Mouse (Mus musculus) spleen, postnatal 4 days (tissue): ENCODE data around the gene Ehbp1l1.

Source experiments
- DNase-seq, 2 experiments: peaks; one replicate each; pipeline ENCODE4 v3.0.0; 2022; ENCODE audit warnings: low spot score in 2 of 2

The Ehbp1l1 gene

DNA sequence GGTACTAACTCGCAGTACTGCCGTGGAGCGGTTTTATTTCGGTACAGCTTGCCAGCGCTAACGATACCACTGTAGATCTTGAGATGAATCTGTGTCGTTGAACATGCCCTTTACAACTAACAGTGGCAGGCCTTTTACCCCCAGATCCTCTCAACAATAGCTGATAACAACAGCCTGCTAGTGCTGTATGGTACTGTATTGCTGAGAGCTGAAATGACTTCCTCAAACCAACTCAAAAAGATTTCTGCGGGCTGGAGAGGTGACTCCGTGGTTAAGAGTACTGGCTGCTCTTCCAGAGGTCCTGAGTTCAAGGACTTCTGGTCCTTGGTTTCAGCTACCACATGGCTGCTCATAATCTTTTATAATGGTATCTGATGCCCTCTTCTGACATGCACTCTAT is 8.2 kb upstream of the Ehbp1l1 start:
- DNase-seq, result no peak

DNA sequence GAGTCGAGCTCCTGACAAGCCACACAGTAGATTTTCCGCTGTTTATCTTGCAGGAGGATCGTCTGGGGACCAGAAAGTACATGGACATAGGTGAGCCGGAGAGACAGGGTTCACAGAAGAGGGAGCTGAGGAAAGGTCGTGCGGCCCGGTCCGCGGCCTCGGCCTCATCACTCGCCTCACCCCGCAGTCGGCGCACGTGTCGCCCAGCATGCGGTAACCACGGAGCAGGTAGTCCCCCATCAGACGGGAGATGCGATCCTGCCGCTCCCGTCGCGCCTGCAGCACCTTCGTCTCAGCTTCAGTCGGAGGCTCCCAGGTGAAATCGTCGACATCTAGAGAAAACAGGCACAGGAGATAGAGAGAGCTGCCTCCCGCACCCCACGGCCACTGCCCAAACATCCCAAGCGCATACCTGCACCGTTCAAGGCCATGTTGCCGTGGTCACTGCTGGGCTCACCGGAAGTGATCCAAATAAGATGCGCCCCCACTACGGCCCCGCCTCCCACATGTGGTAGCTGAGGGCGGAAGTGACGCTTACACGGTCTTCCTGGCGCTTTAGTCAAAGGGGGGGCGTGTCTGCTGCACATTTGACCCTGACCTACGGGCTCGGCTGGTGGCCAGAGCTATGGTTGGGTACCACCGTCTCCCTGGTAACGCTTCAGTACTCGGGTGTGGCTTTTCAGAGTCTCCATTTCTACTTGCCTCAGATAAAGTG is 5.3 kb upstream of the Ehbp1l1 start:
- DNase-seq, result peak; percentile 88 to 91

DNA sequence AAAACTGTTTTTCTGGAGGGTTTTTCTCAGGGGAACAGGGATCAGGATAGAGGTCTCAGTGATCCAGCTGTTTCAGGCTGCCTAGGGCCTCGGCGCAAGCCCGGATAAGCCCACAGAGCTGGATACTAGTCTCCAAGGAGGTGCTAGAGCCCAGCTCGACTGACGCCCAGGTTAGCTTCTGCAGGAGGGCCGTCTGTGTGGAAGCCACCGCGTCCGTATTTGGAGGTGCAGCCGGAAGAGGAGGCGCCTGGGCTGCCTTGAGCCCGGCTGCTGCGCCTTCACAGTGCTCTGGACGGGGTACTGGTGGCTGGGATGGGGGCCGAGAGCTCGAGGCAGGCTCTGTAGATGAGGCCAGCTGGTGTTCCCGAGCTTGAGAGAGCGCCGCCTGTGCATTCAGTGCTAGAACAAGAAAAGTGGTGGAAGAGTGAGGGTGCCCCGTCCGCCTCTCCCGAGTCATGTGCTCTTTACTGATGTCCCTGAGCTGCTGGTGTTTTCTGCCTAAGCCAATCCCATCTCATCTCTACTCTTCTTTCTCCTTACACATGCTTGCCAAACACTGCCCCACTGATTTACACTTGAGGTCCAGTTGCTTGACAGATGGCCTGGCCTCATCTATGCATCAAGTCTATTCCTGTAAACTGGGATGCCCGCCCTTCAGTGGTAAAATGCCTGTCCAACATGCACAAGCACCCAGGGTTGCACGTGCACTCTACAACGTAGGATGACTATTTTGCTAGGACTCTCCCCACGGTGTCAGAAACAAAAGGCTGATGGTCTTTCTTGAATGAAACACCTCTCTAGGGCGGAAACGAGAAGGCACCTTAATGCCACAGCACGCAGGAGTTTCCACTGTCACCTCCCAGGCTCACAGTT is 4.4 kb upstream of the Ehbp1l1 start:
- DNase-seq, result peak in 1 of 2 experiments; percentile 65

DNA sequence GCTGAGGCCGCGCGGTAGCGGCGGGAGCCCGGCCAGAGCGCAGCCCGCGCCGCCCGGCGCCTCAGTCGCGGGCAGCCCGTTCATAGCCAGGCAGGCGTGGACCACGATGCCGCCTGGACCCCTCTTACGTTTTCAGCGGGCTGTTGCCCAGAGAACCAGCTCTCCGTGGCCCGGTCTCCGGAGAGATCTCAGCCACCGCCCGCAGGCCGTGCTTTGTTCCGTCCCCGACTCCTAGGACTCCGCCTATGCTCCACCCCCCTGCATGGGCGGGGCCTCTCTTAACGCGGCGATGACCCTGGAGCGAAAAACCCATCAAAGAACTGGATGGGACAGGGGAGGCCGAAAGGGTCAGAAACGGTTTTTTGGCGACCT is 3.3 kb upstream of the Ehbp1l1 start, which contains the start of gene Fam89b:
Gene Fam89b, minus strand, starts transcription at position 210 of the 372 bp plus-strand sequence.
- DNase-seq, result peak; percentile 92 to 94

DNA sequence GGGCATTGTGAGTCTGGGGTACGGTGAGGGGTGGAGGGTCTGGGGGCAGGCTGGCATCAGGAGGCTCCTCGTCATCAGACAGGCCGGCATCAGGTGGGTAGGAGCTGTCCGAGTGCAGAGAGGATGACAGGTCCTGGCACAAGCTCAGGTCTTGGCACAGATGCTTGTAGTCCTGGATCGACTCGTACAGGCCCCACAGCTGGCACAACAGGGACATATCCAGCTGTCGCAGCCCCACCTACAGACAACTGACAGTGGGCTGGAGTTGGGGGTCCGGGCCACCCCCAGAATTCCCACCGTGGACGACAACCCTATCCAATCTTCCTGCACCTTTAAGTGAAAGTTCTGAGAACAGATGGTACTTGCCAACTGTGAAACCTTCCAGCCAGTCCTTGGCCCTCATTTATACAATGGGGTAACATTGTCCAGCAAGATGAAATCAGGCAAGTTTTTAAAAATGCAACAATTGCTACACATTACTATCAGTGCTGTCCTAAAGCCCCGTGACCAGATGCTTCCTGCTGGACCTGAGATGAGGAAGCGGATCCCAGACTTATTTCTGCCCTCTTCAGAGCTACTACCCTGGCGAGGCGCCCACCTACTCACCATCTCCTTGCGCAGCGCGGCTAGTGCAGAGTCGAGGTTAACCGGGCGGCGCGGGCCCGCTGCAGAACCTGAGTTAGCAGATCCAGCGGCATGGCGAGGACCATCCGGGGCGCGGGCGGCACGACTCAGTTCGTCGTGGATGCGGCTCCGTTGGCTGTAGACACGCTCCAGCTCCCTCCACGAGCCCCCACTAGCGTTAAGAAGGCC is 2.7 kb upstream of the Ehbp1l1 start:
- DNase-seq, result peak; percentile 60 to 83

DNA sequence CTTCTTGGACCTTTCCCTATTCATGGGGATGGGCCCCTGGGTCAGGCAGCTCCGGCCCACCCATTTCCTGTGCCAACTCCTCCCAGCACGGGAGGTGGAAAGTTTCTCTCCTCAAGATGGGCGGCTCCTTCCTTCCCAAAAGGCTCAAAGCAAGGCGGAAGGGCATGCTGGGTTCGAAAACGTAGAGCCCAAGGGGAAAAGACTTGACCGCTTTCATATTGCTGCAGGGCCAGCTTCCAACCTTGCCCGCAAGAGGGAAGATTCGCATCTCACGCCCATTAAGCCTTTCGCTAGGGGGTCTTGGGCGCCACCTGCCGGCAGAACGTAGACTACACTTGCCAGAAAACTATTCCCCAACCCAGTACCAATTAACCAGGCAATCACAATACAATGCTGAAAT is 1.6 kb upstream of the Ehbp1l1 start:
- peak; percentile 93 to 99 for DNase-seq

DNA sequence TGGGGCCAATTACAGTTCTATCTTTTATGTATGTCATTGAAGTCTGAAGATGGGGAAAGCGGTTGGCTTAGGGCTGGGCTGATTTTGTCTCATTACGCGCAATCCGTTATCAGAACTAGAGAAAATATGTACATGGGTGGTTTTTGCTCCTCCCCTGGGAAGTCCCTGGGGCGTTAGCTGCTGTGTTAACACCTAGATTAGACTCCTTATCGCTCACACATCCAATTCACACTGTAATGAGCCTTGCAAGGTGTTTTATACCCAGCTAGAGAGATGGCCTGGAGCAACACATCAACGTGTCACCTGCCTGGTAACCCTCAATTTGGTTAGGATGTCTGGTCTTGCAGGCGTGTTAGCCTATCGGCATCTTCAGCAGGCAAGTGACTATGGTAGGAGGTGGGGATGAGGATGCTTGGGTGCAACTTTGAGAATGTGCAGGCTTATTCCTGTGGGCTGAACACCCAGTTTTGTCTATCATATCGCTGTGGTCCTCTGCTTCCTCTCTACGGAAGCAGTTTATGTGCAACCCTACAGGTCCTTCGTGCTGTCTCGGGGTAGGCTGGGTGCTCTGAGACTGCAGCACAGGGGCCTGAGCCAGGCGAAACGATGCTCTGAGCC is 953 bp upstream of the Ehbp1l1 start:
- DNase-seq, result peak in 1 of 2 experiments; percentile 66

DNA sequence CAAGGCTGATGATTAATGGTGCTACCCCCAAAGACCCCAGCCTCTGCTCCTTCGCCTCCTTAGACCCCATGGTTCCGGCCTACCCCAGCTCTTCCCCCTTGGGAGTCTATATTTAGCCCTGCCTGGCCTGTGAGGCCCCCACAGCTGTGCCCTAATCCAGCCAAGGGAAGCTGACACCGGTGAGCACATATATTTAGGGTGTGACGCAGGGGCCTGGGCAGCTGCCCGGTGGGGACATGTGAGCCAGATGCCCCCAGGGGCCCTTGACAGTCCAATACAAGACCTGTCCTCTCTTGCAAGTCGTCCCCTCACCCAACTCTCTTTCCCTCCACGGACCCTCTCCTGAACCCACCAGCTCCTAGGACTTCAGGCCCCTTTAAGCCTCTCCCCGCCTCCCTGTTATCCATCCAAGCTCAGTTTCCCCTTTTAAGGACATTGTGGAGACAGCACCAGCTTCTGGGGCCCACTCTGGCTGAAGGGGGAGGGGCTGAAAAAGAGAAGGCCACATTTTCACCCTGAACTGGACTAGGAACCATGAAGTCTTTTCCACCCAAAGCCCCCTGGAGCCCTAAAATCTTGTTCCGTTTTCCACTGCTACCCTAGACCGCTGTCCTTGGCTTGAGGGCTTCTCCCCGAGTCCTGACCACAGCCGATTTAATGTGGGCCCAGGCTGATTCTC is 949 bp downstream of the Ehbp1l1 start:
- peak; percentile 53 to 81 for DNase-seq

DNA sequence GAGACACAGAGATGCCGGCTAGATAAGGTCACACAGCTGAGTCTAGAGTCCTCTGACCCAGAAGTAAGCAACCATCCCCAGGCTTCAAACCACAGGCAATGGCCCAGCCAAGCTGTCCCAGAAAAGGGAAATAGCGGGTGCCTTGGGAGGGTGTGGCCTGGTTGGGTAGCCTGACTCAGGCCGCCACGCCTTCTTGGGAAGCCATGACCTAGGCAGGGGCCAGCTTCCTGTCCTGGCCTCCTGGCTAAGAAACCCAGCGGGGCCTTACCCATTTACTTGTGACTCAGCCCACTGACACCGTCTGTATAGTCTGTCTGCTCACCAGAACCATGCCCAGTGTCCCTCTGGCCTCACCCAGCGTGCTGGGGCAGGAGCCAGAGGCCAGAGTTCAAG is 1.6 kb downstream of the Ehbp1l1 start:
- peak; percentile 86 to 90 for DNase-seq

DNA sequence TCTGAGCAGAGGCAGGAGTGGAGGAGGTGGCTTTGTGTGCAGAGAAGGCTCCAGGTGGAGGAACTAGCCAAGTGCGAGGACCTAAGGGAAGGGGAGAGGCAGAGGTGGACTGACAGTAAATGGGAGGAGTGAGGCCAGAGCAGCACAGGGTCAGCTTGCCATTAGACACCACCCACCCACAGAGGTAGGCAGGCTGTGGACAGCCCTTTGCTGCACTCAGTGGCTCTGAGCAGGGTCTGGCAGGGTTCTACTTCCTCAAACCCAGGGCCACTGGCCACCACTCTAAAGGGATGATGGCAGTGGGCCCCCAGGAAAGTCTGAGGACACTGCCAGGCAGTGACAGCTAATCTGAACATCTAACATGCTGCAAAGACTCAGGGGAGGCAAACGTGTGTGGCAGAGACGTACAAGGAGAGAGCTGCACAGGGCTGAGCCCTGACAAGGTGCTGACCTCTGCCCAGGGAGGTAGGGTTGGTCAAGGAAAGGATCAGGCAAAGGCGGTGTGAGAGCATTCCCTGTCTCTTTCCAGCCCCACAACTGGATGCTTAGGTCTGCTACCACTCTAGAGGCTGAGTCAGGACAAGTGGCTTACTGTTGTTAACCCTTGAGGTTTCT is 2.1 kb downstream of the Ehbp1l1 start:
- no peak for DNase-seq

DNA sequence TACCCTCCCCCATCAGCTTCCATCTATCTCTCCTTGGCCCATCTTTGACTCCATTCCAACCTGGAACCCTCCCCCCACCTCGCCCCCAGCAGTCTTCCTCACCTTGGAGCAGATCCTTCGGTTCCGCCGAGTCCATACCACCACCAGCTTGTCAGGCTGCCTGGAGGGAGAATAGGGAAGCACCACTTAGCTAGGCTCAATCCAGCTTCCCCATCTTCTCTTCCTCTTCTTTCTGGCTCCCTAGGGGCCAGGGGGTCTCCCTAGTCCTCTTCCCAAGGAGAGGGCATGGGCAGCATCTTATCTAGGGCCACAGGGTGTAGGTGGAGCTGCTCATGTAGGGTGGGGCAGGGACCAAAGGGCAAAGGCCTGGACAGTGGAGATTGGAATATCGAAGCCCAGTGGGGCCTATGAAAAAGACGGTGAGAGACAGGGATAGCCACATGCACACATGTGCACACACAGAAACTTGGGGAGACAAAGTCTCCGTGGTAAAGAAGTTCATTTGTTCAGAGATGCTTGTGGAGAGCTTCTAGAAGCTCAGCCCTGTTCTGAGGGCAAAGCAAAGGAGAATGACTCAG is 3.2 kb downstream of the Ehbp1l1 start:
- DNase-seq, result peak in 1 of 2 experiments; percentile 69

DNA sequence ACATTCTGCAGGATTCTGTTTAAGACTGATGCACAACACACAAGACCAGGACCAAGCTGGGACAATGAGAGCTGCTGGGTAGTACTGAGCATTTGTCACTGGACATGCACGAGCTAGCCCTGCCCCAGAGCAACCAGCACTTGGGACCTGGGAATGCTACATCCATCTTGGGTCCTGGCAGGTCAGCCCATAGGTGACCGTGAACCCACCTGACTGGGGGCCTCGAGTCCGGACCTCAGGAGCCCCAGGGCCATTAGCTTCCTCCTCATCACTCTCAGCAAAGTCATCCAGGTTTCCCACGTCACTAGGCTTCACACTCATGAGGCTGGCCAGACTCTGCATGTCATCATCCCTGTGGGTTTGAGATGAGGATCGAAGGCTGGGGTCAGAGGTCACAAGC is 4.9 kb downstream of the Ehbp1l1 start:
- DNase-seq, result no peak

DNA sequence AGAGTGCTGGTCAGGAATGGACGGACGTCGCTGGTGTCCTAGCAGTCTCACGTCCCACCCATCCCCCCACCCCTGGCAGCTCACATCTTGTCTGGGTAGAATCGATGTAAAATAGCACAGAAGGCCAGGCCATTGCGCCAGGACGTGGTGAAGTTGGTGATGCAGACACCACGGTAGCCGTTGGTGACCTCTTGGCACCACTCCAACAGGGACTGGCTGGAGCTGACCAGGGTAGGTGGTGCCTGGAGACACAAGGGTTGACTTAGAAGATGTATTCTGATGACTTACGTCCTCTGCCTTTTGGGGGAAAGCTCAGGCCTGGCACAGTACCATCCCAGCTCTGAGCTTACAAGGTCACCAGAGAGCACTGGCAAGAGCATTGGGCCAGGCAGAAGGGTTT is 9.2 kb downstream of the Ehbp1l1 start:
- no peak for DNase-seq

DNA sequence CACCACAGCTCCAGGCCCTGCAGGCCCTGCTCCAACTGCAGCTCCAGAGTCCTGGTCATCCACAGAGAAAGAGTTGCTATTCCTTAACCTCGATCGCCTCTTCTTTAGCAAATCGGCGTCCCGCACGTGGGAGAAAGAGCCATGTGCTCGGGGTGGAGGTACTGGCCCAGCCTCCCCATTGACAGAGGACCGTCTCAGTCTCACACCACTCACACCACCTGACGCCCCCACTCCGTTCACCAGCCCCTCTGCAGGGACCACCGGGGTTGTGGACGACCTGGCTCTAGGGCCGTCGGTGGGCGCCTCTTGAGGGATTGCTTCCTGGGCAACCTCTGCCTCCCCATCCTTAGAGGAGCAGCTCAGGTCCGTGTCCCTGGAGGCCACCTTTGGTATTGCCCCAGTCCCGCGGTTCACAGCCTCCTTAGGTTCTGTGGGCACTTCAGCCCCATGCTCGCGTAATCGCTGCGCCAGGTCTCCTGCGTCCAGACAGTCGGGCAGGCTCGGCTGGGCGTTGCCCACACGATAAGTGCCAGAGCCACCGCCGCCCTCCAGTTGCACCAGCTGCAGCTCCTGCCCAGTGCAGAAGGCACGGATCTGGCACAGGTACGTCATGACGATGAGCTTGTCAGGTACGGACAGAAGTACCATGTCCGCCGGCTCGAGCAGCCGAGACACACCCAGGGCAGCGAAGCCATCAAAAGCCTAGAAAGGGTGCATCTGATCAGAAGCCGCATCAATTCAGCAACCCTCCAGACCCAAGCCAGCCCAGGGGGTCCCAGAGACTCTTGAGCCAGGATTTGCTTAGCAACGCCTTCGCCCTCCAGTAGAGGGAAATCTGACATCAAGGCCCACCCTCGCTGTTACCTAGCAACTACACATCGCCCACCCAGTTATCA is 10.1 kb downstream of the Ehbp1l1 start:
- peak; percentile 78 to 87 for DNase-seq

DNA sequence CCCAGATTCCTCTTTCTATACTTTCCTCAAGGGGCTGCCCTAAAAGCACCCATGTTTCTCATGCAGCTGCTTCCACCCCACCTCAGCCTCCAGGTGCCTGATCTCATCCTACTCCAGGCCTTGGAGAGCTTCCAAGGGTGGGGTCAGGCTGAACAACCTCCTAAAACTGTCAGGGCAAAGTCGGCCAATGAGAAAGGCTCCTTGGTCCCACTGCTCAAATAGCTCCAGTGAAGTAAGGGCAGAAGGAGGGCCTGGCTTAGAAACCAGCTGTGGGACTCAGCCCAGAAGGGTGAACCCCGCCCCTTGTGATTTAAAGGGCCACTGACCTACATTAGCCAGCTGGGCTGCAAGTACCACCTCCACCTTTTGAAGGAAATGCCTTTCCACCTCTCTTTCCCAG is 12.4 kb downstream of the Ehbp1l1 start:
- DNase-seq, result peak in 1 of 2 experiments; percentile 52

DNA sequence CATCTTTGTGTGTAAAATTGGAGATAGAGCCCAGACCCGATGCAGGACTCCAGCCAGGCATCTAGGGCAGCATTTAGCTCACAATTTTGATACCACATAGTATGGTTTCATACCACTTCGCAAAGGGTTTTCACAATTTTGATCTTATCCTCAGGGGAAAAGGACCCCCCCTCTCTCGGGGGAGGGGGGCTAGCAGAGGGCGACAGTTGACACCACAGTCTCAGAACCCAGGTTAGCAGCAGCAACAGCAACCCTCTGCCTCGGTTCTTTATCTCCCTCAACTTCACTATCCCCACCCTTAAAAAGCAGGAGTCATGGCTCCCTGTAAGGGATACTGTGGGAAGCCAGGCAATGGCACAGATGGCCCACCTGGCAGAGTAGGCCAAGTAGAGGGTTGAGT is 12.9 kb downstream of the Ehbp1l1 start:
- no peak for DNase-seq

DNA sequence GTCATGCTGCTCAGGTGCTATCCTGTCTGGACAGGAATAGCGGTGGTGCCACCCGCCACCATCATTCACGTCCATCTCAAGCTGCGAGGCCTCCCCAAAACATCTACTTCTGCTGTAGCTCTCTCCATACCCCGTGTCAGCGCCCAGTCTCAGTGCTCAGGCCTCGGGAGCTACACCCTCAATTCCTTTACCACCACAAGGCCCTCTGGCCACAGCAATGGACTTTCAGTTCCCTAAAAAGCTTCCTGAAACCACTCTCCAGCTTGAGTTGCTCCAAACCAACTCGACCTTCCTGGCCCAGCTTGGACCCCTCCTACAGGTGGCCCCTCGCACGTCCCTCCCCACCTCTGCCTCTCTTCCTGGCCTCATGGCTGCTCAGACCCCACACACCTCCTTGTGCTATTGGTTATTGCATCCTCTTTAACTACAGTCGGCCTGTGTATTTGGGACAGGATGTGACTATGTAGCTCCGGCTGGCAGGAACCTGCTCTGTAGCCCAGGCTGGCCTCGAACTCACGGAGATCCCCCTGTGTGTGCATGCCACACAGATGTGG is 14.1 kb downstream of the Ehbp1l1 start:
- DNase-seq, result no peak

DNA sequence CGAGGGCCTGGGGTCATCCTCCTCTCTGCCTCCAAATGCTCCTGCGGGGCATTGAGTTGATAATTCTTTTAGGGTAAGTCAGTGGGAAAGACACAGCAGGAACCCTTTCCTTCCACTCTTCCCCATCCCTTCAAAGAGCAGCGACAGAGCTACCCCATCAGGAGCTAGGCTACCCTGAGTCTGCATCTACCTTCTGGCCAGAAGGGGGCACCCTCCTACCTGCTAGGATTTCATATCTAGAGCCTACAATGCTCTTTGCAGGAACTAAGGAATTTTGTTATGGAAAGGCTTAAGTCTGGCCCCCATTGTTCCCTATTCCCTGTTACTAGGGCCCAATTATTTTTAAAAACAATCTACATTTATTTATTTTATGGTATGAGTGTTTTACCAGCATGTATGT is 14.9 kb downstream of the Ehbp1l1 start:
- DNase-seq, result peak in 1 of 2 experiments; percentile 64

DNA sequence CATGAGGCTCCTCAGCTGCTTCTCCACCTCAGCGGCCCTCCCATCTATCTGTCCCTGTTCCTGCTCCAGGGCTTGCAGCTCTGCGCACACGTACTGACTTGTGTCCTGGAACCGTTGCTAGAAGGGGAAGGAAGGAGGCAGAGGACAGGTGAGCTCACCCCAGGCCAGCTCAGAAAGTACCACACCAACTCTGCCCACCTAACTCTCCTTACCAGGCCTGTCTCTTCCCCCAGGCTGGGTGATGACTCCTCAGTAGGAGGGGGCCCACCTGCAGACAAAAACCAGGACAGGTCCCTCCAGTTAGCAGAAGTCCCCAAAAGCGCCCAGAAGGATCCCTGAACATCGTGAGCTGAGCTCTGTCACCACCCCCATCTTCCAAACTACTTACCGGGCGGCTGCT is 15.5 kb downstream of the Ehbp1l1 start:
- DNase-seq, result no peak
